Mouse (Mus musculus) limb, embryonic 12.5 days (tissue): ENCODE measurements around the gene Fgfr3. TPM values are rescaled to one million over a fixed set of nuclear protein-coding genes. Genes with fewer than 3 reads are reported as not detected.

ENCODE experiments used
- ATAC-seq: fragments of 200-750 bp; cut with Nextera tagmentation; 2 replicates; pipeline ENCODE4 v1.8.0; 2017; ENCODE audit warnings: low read depth, moderate TSS enrichment; ENCODE audit not compliant: insufficient number of reproducible peaks, insufficient read depth, low FRiP score, low TSS enrichment
- H3K27ac ChIP-seq: fragments of 300-500 bp; sonication (generic); 2 replicates; pipeline ENCODE4 v1.5.1; 2016; ENCODE audit warnings: mild to moderate bottlenecking, moderate library complexity
- H3K27me3 ChIP-seq: fragments of 300-500 bp; sonication (generic); 2 replicates; pipeline ENCODE4 v1.6.1; 2016; ENCODE audit warnings: mild to moderate bottlenecking, moderate library complexity
- H3K36me3 ChIP-seq: fragments of 300-500 bp; sonication (generic); 2 replicates; pipeline ENCODE4 v1.6.1; 2016; ENCODE audit warnings: mild to moderate bottlenecking, moderate library complexity
- H3K4me1 ChIP-seq: fragments of 300-500 bp; sonication (generic); replicated peaks from 2 replicates; pipeline ENCODE4 v1.6.1; 2016
- H3K4me2 ChIP-seq: fragments of 300-500 bp; sonication (generic); 2 replicates; pipeline ENCODE4 v1.6.1; 2016; ENCODE audit warnings: mild to moderate bottlenecking, moderate library complexity
- H3K4me3 ChIP-seq: fragments of 300-500 bp; sonication (generic); replicated peaks from 2 replicates; pipeline ENCODE4 v1.5.1; 2016; ENCODE audit warnings: mild to moderate bottlenecking
- H3K9ac ChIP-seq: fragments of 300-500 bp; sonication (generic); replicated peaks from 2 replicates; pipeline ENCODE4 v1.6.1; 2016; ENCODE audit warnings: mild to moderate bottlenecking, moderate library complexity
- H3K9me3 ChIP-seq: fragments of 300-500 bp; sonication (generic); 2 replicates; pipeline ENCODE4 v1.6.1; 2016; ENCODE audit warnings: mild to moderate bottlenecking, moderate library complexity
- WGBS: fragments of 180-500 bp; shearing (Covaris S2); methylation state at CpG from one replicate; pipeline ENCODE4 v1.1.7; 2016; 5-methylcytosine and 5-hydroxymethylcytosine counted together
- polyA plus RNA-seq: library from polyadenylated mRNA; unstranded; fragments of >200 nt; fragmentation: Nextera tagmentation; extraction: Ambion mirVana; gene quantifications from 2 replicates; pipeline ENCODE4 v1.2.1, GENCODE M21; 2016

Gene Fgfr3
- polyA plus RNA-seq, result 24.5 and 28.0 TPM in 2 replicates

DNA sequence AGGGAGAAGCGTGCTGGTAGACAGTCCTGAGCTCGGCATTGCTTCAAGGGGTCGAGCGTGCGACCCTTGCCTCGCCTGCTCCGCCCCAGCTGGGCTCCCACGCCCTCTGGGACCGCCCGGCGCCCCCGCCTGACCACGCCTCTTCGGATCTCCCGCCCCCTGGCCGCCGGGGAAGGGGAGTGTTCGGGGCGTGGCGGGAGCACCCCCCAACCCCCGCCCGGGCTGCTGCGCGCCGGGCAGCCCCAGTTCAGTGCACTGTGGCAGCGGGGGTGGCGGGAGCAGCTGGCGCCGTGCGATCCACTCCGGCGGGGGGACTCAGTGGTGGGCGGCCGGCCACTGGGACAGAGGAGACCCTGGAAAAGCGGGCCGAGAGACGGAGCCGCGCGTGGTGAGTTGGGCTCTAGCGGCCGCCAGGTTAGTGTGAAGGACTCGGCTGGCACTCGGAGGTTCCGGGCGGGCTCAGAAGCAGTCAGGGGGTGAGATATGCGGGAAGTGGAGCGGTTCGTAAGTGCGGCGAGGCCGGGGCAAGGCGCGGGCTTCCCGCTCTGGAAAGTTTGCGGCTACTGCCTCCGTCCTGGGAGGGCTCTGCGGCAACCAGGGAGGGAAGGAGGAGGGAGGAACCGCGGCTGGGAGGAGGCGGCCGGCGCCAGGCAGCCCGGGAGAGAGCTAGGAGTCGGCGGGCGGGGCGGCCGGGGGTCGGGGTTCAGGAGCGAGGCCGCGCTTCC lies at the start of gene Fgfr3:
Gene Fgfr3, plus strand, starts transcription at position 134 of the 725 bp plus-strand sequence.
- Histone ChIP-seq H3K27ac (peak within 1 kb of the TSS; percentile 81), H3K36me3 (peaks cover 5% of the 10 kb centered on the region; the same call in 1 of the 2 replicates), H3K4me2 (peak within 1 kb of the TSS; percentile 96), H3K4me3 (peak within 1 kb of the TSS; percentile 75), H3K27me3 (peaks cover 69% of the 10 kb centered on the region), H3K9ac (peak within 1 kb of the TSS; percentile 87), H3K9me3 (no peaks in the 10 kb centered on the region), H3K4me1 (peaks cover 38% of the 10 kb centered on the region)
- peak; percentile 53; the same call in 1 of the 2 replicates for ATAC-seq
- under 1% methylated on average over 72 of the region's 73 CpGs for WGBS

DNA sequence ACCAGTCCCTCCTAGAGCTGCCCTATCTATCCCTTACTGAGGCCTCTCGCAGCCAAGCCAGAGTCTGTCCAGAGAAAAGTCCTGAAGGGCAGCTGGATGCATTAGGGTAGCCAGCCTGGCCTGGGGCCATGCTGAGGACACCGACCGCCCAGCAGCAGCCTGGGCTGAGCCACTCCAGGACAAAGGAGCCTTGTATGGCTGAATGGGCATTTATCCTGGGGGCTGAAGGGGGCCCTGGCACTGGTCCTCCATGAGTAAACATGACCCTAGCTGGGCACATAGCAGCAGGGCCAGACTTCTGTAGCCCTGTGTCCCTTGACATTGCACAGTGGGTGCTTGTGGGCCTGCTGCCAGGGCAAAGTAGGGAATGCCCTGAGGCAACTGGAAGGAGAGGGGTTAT lies 47.0 kb upstream of the Fgfr3 start:
- ATAC-seq, result no peak
- Histone ChIP-seq H3K27ac (peak overlapping the region; percentile 64), H3K4me3 (no peak overlapping the region), H3K36me3 (peaks cover 43% of the 10 kb centered on the region), H3K4me1 (no peaks in the 10 kb centered on the region), H3K9ac (no peak overlapping the region), H3K27me3 (no peaks in the 10 kb centered on the region), H3K4me2 (no peak overlapping the region), H3K9me3 (no peaks in the 10 kb centered on the region)
- WGBS, result 85% methylated on average over 3 of the region's 3 CpGs

DNA sequence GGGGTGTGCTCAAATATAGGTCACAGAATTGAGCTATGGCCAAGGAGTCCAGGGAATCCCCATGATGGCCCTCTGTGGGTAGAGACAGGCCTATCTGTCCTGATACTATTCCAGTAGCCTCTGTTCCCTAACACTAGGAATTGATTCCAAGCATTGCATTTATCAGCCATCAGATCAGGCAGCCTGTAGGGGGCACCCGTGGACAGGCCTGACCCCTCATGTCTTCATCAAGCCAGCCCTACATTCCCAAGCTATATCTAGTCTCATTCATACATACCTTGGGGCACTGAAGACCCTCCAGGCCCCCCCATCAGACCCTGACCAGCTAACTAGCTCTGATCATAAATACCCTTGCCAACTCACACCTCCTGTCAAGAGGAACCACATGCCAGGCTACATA lies 45.5 kb upstream of the Fgfr3 start:
- Histone ChIP-seq H3K4me2 (no peak overlapping the region), H3K4me3 (no peak overlapping the region), H3K4me1 (no peaks in the 10 kb centered on the region), H3K9me3 (no peaks in the 10 kb centered on the region), H3K9ac (no peak overlapping the region), H3K27ac (no peak overlapping the region), H3K27me3 (no peaks in the 10 kb centered on the region), H3K36me3 (peaks cover 28% of the 10 kb centered on the region)
- ATAC-seq, result no peak
- 0% methylated on average over 1 of the region's 1 CpGs for WGBS

DNA sequence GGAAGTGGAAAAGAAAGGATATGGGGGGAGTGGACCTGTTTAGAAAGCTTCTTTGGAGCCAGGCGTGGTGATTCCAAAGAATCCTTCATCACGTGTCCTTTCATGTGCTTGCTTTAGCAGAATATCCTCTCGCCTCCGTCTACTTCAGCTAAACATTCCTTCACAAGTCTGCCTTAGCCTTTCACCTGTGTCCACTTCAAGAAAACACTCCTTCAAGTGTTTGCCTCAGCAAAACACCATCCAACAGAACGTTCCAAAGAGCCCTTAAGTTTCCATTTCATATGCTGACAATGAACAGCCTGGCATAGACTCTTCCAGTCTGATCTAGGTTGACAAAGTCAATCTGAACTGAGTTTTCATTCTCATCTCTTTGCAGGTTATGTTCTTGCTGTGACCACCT lies 43.2 kb upstream of the Fgfr3 start:
- no peaks in the 10 kb centered on the region for H3K27me3 ChIP-seq
- 0 out of 2 replicates have a peak, but pooled peaks cover 4% of the 10 kb centered on the region for H3K4me1 ChIP-seq
- no peak overlapping the region for H3K9ac ChIP-seq
- H3K4me2 ChIP-seq, result no peak overlapping the region
- H3K27ac ChIP-seq, result no peak overlapping the region
- H3K4me3 ChIP-seq, result no peak overlapping the region
- ATAC-seq, result no peak
- H3K9me3 ChIP-seq, result no peaks in the 10 kb centered on the region
- H3K36me3 ChIP-seq, result peaks cover 5% of the 10 kb centered on the region; the same call in 1 of the 2 replicates
- WGBS, result 82% methylated on average over 5 of the region's 5 CpGs

DNA sequence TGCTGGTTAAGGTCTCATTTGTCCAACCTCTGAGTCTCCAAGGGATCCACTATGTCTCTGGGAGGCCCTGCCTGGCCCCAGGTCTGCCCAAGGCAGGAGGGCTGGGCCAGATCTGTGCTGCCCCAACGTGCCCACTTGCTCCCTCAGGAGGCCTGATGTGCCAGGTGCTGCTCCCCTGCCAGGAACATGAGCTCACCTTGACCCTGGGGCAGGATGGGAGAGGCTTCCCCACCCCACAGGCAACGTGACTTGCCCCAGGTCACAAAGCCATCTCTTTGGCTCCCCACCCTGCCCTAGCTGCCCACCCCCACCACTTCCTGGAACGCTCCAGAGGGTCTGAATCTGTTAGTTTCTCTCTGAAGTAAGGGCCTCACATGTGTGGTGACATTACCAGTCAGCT lies 40.4 kb upstream of the Fgfr3 start:
- 57% methylated on average over 3 of the region's 3 CpGs for WGBS
- Histone ChIP-seq H3K4me2 (no peak overlapping the region), H3K36me3 (no peaks in the 10 kb centered on the region), H3K9ac (no peak overlapping the region), H3K4me3 (no peak overlapping the region), H3K9me3 (no peaks in the 10 kb centered on the region), H3K27ac (no peak overlapping the region), H3K4me1 (0 out of 2 replicates have a peak, but pooled peaks cover 4% of the 10 kb centered on the region), H3K27me3 (no peaks in the 10 kb centered on the region)
- no peak for ATAC-seq

DNA sequence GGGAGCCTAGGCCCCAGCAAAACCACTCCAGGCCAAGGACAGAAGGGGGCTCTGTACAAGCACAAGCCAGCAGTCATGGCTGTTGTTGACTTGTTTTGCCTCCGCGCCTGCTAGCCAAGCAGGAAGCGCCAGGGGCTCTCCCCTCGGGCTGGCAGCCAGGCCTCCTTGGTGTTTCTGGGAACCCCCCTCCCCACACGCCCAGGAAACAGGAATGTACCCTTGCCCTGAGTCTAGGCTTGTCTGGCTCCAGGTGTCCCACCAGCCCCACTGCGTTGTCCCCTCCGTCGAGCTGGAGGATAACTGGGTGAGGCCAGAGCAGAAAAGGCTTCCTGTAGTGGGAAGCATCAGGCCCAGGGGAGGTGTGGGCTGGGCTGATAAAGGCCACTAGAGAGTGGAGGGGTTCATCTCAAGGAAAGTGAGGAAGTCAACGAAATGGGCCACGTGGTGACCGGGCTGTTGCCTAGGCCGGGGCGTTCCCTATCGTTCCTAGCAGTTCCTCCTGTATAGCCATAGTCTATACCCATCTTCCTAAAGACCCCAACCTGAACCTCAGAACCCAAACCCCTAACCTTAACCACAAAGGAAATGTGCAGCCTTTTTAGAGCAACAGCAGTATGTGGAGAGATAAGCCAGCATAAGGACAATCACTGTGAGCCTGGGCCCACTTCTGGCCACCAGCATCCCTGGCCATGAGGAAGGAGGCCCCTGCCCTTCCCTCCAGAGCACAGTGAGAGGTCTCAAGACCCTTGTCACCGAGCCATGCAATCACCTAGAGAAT lies 39.7 kb upstream of the Fgfr3 start:
- Histone ChIP-seq H3K27ac (no peak overlapping the region), H3K4me1 (0 out of 2 replicates have a peak, but pooled peaks cover 4% of the 10 kb centered on the region), H3K27me3 (no peaks in the 10 kb centered on the region), H3K4me3 (no peak overlapping the region), H3K9ac (no peak overlapping the region), H3K36me3 (no peaks in the 10 kb centered on the region), H3K9me3 (no peaks in the 10 kb centered on the region), H3K4me2 (no peak overlapping the region)
- ATAC-seq, result no peak
- WGBS, result 76% methylated on average over 15 of the region's 15 CpGs

DNA sequence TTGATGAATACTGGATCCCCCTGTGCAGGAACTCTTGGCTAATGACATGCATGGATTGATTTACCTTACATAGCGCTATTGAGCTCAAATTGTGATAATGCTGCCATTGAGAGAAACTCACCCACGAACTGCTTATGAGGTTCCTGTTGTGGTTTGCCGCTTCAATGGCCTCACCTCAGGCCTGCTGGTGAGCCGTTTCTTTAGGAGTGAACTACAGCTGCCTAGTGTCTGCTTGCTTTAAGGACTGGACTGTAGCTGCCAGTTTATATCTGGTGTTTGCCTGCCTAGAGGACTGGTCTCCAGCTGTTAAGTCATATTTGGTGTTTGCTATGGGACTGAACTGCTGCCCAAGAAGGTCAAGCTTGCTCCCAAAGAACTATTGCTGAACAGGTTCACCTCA lies 38.5 kb upstream of the Fgfr3 start:
- Histone ChIP-seq H3K4me1 (0 out of 2 replicates have a peak, but pooled peaks cover 4% of the 10 kb centered on the region), H3K27ac (no peak overlapping the region), H3K9ac (no peak overlapping the region), H3K36me3 (no peaks in the 10 kb centered on the region), H3K27me3 (no peaks in the 10 kb centered on the region), H3K9me3 (no peaks in the 10 kb centered on the region), H3K4me3 (no peak overlapping the region), H3K4me2 (no peak overlapping the region)
- 84% methylated on average over 4 of the region's 4 CpGs for WGBS
- no peak for ATAC-seq

DNA sequence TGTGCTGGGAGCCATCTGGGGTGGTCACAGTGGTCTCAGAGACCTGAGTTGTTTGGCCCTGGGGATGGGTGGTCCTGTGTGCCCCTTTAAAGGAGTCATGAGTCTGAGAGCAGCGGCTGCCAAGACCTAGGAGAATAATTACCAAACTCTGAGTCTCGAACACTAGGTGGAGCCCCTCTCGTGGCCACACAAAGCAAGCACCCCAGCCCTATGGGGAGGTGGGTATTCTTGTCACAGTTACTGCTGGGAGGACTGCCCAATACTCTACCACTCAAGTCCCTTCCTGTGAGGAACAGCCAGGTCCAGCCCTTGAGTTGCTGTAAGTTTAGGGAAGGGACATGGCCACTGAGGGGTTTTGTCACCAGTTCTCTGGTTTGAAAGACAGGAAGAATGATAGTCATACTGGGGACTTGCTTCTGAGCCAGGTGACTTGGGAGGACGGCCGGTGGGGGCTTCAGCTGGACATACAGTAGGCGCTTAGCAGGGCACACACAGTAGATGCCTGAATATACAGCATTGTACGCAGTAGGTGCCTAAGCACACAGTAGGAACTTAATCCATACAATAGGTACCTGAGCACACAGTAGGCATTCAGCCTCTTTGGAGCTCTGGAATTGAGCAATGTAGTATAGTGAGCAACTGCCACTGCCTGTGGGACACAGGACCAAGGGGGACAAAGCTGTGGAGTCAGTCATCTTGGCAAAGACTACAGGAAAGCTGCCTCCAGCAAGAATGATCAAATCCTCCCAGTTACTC lies 37.4 kb upstream of the Fgfr3 start:
- Histone ChIP-seq H3K27ac (no peak overlapping the region), H3K36me3 (no peaks in the 10 kb centered on the region), H3K4me1 (peaks cover 9% of the 10 kb centered on the region), H3K9me3 (no peaks in the 10 kb centered on the region), H3K4me2 (no peak overlapping the region), H3K27me3 (no peaks in the 10 kb centered on the region; the same call in 1 of the 2 replicates), H3K9ac (no peak overlapping the region), H3K4me3 (no peak overlapping the region)
- WGBS, result 47% methylated on average over 7 of the region's 7 CpGs
- peak; percentile 18; the same call in 1 of the 2 replicates for ATAC-seq

DNA sequence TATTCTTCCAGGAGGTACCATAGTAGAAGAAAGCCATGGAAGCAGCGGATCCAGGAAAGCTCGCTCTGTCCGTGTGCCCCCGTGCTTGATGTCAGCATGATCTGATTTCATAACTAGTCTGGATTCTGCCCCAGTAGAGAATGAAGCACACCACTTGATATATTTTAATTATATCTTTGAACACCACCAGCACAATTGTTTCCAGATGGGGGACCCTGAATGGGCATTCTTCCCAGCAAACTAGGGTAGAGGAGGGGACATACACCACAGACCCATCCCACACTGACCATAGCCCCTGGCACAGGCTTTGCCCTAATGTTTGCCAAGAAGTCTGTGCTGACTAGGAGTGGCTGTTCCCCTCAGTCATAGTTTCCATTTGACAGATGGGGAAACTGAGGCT lies 36.5 kb upstream of the Fgfr3 start:
- no peak overlapping the region for H3K4me2 ChIP-seq
- H3K4me3 ChIP-seq, result no peak overlapping the region
- no peak overlapping the region for H3K27ac ChIP-seq
- peaks cover 18% of the 10 kb centered on the region for H3K4me1 ChIP-seq
- H3K9me3 ChIP-seq, result no peaks in the 10 kb centered on the region
- no peaks in the 10 kb centered on the region; the same call in 1 of the 2 replicates for H3K27me3 ChIP-seq
- no peak for ATAC-seq
- no peak overlapping the region for H3K9ac ChIP-seq
- 83% methylated on average over 4 of the region's 4 CpGs for WGBS
- H3K36me3 ChIP-seq, result no peaks in the 10 kb centered on the region

DNA sequence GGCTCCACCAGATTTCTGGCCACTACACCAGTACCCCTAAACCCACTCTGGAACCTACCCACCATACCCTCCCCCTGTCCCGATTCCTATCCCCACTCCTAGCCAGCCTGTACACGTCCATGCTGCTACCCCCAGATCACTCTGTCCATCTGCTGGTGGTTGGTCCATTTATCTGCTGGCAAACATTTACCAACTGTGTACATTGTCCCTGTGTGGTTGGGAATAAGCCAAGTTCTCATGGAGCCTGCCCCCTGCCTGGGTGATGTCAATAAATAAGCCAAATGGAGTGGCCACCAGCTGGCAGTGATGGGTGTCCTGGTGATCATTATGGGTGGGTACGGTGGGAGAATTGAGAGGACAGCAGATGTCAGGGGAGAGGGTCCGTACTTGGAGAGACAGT lies 34.3 kb upstream of the Fgfr3 start:
- no peak overlapping the region for H3K9ac ChIP-seq
- no peaks in the 10 kb centered on the region; the same call in 1 of the 2 replicates for H3K27me3 ChIP-seq
- peaks cover 31% of the 10 kb centered on the region for H3K4me1 ChIP-seq
- H3K9me3 ChIP-seq, result no peaks in the 10 kb centered on the region
- H3K4me2 ChIP-seq, result no peak overlapping the region
- no peak overlapping the region for H3K4me3 ChIP-seq
- H3K27ac ChIP-seq, result no peak overlapping the region
- 82% methylated on average over 4 of the region's 4 CpGs for WGBS
- no peak for ATAC-seq
- no peaks in the 10 kb centered on the region for H3K36me3 ChIP-seq
